Mouse (Mus musculus): Measurements from ENCODE around the gene Fat1. TPM values are rescaled to one million over a fixed set of nuclear protein-coding genes. Genes with fewer than 3 reads are reported as not detected.

The Fat1 gene
- polyA plus RNA-seq (2016; fragmentation: Nextera tagmentation; extraction: Ambion mirVana) = 18.5 and 18.9 TPM in 2 replicates

DNA sequence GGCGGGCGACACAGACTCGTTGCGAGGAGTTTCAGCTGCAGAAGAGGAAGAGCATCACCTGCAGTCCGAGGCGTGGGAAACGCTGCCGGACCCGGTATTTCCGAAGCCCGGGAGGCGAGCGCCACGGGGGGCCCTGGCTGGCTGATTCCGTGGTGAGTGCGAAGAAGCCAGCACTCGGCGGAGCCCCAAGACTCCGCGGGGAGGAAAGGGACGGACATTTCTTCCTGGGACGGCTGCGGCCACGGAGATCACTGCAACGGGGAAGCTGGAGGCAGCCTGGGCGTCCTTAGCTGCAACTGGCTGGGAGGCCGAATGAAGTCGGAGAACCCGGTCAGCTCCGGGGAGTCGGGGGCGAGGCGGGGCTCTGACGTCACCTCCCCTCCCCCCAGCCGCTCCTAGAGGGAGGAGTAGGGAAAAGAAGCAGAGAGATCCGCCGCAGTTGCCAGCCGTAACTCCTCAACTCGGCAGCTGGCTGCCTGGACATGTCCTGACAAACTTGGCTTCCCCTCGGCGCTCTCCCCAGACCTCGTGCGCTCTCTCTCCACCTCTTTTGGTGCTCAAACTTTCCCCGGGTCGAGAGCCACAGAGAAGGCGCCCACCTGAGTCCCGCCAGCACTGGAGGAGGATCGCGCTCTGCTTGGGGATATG is at the start of gene Fat1:
TSS of gene Fat1 (plus strand) at position 598 of the 648 bp plus-strand sequence.
- Histone ChIP-seq H3K27ac (replicated peaks) (peak within 1 kb of the TSS; percentile 84), H3K9me3 (no peaks in the 10 kb centered on the region), H3K27me3 (no peaks in the 10 kb centered on the region), H3K36me3 (no peaks in the 10 kb centered on the region), H3K4me2 (replicated peaks) (peak within 1 kb of the TSS; percentile 87), H3K9ac (replicated peaks) (peak within 1 kb of the TSS; percentile 63), H3K4me3 (peak within 1 kb of the TSS; percentile 64), H3K4me1 (peaks cover 16% of the 10 kb centered on the region)
- ATAC-seq (ENCODE audit: low FRiP score, low read depth) = peak; percentile 53
- under 1% methylated on average over 49 of the region's 49 CpGs for WGBS

DNA sequence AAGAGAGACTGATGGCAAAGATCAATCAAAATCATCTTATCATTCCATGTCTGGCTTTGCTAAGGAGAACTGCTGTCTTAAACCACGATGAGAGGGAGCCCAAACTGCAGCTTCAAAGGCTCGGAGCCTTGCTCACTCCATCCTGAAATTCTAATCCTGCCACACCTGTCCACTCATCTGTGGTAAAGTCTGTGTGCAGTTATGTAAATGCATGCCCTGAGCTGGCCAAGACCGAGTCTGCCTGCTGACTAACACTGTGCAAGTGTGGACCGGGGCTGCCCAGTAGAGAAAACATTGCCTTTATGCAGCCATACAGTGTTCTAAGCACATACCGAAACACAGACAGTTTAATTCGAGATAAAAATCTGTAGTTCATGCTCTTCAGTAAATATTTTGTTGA is 40.6 kb upstream of the Fat1 start:
- H3K36me3 ChIP-seq = no peaks in the 10 kb centered on the region
- H3K27me3 ChIP-seq = no peaks in the 10 kb centered on the region
- WGBS = 86% methylated on average over 6 of the region's 6 CpGs
- H3K4me3 ChIP-seq = no peak overlapping the region
- H3K27ac ChIP-seq (replicated peaks) = no peak overlapping the region
- no peaks in the 10 kb centered on the region for H3K9me3 ChIP-seq
- H3K4me1 ChIP-seq = peaks cover 3% of the 10 kb centered on the region; the same call in 1 of the 2 replicates
- no peak overlapping the region for H3K4me2 ChIP-seq (replicated peaks)
- ATAC-seq (ENCODE audit: low FRiP score, low read depth) = no peak
- no peak overlapping the region for H3K9ac ChIP-seq (replicated peaks)

DNA sequence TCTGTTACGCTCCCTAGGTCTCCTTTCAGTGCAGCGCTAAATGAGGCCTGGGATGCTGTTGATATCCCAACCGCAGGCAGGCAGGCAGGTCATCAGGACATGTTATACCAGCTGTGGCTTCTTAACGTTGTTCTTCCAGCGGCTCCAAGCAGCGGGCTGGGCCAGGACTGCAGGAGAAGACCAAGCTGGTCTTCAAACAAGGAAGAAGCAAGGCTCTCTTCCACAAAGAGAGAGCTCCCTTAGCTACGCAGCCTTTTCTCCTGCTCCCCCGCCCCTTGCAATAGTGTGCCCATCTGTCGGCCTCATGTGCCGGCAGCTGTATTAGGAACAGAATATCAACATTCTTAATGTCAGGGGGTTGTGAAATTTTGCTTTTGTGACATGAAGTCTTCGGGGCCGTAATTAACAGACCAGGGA is 35.7 kb upstream of the Fat1 start:
- Histone ChIP-seq H3K9ac (replicated peaks) (no peak overlapping the region), H3K36me3 (no peaks in the 10 kb centered on the region)

DNA sequence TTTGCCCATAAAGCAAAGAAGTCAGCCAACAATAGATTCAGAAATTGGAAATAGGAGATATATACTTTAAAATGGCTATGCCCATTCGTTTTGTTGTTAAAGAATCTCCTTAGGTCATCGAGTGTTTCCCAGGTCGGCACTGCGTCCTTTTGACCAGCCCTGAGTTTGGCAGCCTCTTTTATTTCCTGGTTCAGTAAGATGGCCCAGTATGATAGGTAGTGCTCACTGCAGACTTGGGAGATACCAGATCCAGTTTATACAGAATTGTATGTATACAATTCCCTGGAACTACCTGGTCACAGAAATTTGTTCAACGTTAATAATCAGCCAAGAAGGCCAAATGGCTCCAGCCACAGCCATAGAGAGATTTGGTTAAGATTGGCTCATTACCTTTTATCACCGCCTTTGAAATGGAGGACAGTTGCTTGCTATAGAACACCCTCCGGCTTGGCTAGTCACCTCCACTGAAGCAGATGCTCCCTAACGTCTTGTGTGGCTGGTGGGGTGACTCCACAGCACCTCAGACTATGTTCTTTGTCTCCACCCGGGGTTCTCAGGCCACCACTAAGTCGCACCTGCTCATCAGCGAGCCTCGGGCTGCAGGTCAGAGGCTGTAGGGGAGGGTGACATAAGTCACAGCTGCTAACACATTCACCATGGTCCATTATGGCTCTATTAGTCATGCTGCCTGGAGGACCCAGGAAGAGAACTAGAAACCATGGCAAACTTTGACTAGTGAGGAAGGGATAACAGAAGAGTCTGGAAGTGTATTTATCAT is 23.9 kb upstream of the Fat1 start:
- Histone ChIP-seq H3K9ac (replicated peaks) (no peak overlapping the region), H3K4me2 (replicated peaks) (no peak overlapping the region), H3K36me3 (no peaks in the 10 kb centered on the region), H3K4me3 (no peak overlapping the region), H3K27ac (replicated peaks) (no peak overlapping the region), H3K4me1 (no peaks in the 10 kb centered on the region), H3K9me3 (no peaks in the 10 kb centered on the region), H3K27me3 (no peaks in the 10 kb centered on the region)
- WGBS = 83% methylated on average over 12 of the region's 12 CpGs
- ATAC-seq (ENCODE audit: low FRiP score, low read depth) = no peak

More for the DNA sequence above, 35.7 kb upstream of the Fat1 start:
- H3K27me3 ChIP-seq = no peaks in the 10 kb centered on the region
- H3K4me3 ChIP-seq = no peak overlapping the region
- peak; percentile 69 for ATAC-seq (ENCODE audit: low FRiP score, low read depth)
- H3K9me3 ChIP-seq = no peaks in the 10 kb centered on the region
- H3K4me2 ChIP-seq (replicated peaks) = no peak overlapping the region
- 0 out of 2 replicates have a peak overlapping the region, but pooled peaks have one; percentile 15 for H3K27ac ChIP-seq (replicated peaks)
- H3K4me1 ChIP-seq = peaks cover 6% of the 10 kb centered on the region; the same call in 1 of the 2 replicates
- WGBS = 63% methylated on average over 12 of the region's 12 CpGs

DNA sequence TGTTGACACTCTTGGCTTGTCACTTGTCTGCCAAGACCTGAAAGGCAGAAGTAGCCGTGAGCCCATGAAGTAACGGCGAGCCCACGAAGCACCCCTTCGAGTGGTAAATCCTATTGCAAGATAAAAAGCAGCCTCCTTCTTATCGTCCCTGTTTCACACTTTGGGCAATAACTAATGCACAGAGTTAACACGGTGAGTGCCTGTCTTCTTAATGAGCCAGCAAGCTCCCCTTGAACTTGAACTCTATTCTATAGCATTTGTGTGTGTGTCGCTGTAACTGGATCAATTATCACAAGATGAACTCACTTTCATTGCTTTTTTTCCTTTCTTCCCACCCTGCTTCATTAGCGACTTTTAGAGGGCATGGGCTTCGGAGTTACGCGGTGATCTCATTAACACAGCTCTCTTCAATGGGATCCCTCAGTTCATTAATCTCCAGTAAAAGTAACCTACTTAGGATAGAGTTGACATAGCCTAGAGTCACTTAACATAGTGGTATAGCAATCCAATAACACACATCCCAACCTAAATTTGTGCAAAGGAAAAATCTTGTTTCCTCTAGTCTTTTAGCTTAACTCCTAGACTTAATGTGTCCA is 15.7 kb upstream of the Fat1 start:
- no peaks in the 10 kb centered on the region for H3K9me3 ChIP-seq
- H3K27ac ChIP-seq (replicated peaks) = no peak overlapping the region
- H3K4me1 ChIP-seq = no peaks in the 10 kb centered on the region
- WGBS = 89% methylated on average over 12 of the region's 12 CpGs
- H3K27me3 ChIP-seq = no peaks in the 10 kb centered on the region
- ATAC-seq (ENCODE audit: low FRiP score, low read depth) = no peak
- H3K4me2 ChIP-seq (replicated peaks) = no peak overlapping the region
- H3K9ac ChIP-seq (replicated peaks) = no peak overlapping the region
- no peaks in the 10 kb centered on the region for H3K36me3 ChIP-seq
- no peak overlapping the region for H3K4me3 ChIP-seq

DNA sequence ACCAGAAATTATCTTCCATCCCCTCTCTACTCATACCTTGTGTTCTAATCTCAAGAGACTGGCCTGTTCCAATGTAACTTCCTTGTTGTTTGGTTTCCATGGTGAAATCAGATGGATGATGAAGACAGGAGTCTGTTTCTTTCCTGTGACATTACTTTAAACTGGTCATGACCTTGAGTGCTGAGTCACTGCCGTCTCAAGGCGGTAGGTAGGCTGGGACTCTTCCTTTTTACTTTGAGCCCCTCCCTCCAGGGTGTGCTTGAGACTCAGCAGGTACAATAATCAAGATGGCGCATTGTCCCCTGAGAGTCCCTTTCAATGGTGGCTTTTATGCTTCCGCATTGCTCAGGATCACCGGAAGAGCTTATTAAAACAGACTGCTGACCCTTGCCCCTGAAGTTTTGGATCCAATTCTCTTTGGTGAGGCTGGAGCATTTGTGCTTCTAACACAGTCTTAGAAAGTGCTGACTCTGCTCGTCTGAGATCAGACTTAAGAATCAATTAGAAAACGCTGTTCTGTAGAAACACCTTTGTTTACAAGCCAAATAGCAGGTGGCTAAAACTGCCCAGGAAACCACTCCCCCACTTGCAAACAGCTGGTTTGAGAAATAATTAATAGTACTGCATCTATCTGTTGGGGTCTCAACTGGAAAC is 14.7 kb upstream of the Fat1 start:
- ATAC-seq (ENCODE audit: low FRiP score, low read depth) = no peak
- no peak overlapping the region for H3K27ac ChIP-seq (replicated peaks)
- 71% methylated on average over 7 of the region's 7 CpGs for WGBS

DNA sequence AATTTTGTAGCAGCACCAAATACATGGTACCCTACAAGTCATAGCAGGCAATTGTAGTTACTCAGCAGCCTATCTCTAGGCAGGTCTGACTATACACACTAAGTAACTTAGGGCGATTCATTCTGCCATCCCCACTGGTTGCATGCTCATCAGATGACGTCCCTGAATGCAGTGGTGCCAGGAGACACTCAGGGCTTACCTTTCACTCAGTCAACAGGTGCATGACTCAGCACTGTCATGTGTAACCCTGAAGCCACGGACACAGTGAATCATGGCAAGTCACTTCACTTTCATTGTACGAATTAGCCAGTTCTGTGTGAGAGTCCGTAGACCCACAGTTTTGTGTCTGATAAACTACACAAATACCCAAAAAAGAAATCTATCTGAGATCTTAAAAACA is 10.3 kb upstream of the Fat1 start:
- Histone ChIP-seq H3K4me1 (no peaks in the 10 kb centered on the region), H3K9ac (replicated peaks) (no peak overlapping the region), H3K4me2 (replicated peaks) (no peak overlapping the region), H3K9me3 (no peaks in the 10 kb centered on the region), H3K4me3 (no peak overlapping the region), H3K27ac (replicated peaks) (no peak overlapping the region), H3K27me3 (no peaks in the 10 kb centered on the region), H3K36me3 (no peaks in the 10 kb centered on the region)
- WGBS = 88% methylated on average over 5 of the region's 5 CpGs
- no peak for ATAC-seq (ENCODE audit: low FRiP score, low read depth)

More for the DNA sequence above, 14.7 kb upstream of the Fat1 start:
- Histone ChIP-seq H3K4me3 (no peak overlapping the region), H3K9ac (replicated peaks) (no peak overlapping the region), H3K4me2 (replicated peaks) (no peak overlapping the region), H3K27me3 (no peaks in the 10 kb centered on the region), H3K4me1 (no peaks in the 10 kb centered on the region), H3K9me3 (no peaks in the 10 kb centered on the region), H3K36me3 (no peaks in the 10 kb centered on the region)

DNA sequence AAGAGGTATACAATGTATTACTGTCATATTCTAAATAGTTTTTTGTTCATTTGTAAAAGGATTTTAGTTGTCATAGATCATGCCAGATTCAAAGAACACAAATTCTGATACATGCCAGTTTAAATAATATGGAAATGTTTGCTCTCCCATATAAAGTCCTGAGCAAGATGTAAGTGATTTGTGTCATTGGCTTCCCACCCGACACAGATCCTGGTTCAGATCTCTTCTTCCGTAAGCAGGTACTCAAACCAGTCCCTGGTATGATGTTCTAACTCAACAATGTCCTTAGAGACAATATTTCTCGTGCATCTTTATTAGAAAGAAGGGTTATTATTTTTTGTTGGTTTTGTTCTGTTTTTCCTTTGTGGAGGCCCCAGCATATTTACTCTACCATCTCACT is 5.2 kb upstream of the Fat1 start:
- Histone ChIP-seq H3K27ac (replicated peaks) (no peak overlapping the region), H3K27me3 (no peaks in the 10 kb centered on the region), H3K36me3 (no peaks in the 10 kb centered on the region), H3K9ac (replicated peaks) (no peak overlapping the region), H3K9me3 (no peaks in the 10 kb centered on the region), H3K4me3 (no peak overlapping the region), H3K4me1 (peaks cover 10% of the 10 kb centered on the region), H3K4me2 (replicated peaks) (no peak overlapping the region)
- WGBS = 96% methylated on average over 3 of the region's 3 CpGs
- no peak for ATAC-seq (ENCODE audit: low FRiP score, low read depth)

DNA sequence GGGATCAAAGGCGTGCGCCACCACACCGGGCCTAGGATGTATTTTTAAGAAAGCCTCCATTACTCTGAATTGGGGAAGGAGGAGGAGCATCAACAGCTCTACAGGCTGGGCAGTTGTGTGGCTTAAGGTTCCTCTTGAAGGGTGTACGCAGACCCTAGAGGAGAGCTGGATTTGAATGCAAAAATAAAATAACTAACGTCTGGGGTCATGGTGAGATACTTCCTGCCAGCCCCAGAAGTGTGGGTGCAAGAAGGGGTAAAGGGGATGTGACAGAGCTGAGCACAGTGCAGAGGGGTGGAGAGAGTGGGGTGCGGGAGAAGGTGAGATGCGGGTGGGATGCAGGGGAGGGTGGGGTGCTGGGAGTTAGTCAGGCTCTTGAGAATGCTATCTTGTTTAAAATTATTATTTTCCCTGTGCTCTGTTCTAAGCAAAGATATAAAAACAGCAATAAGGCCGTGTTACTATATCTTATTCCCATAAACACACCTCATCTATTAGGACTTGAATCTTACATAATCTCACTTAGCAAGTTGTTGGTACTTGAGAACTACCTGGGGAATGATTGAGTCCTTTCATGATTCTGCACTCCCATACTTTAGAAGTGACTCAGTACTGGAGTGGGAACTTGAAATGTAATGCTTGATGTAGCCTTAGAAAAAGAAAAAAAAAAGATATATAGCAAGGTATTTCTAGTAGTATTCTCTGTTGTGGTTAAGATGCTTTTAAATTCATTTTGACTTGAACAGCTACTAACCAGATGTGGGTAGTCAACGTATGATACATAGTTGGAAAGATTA is 2.5 kb upstream of the Fat1 start:
- no peak overlapping the region for H3K9ac ChIP-seq (replicated peaks)
- no peak overlapping the region for H3K27ac ChIP-seq (replicated peaks)
- 97% methylated on average over 9 of the region's 9 CpGs for WGBS
- no peak overlapping the region for H3K4me3 ChIP-seq
- H3K4me2 ChIP-seq (replicated peaks) = no peak overlapping the region
- no peak for ATAC-seq (ENCODE audit: low FRiP score, low read depth)
- no peaks in the 10 kb centered on the region for H3K36me3 ChIP-seq
- peaks cover 10% of the 10 kb centered on the region for H3K4me1 ChIP-seq
- no peaks in the 10 kb centered on the region for H3K9me3 ChIP-seq
- H3K27me3 ChIP-seq = no peaks in the 10 kb centered on the region

DNA sequence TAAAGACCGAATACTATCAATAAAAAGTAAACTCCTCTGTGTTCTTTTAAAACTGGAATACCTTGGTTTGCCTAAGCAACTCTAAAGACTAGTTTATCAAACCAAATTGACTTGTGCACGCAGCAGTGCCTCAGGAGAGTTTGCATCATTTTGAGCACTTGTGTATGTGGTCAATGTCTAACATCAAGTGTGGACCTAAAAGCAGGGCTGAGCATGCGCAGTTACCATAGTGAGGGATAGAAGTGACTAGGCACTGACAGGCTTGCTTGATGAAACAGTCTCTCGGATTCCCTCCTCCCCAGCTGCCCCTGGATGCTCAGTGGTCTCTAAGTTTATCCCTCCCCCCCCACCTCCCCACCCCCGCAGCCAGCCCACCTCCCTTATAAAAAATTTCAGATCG is 1.8 kb upstream of the Fat1 start:
- H3K4me2 ChIP-seq (replicated peaks) = peak overlapping the region; percentile 87
- no peaks in the 10 kb centered on the region for H3K9me3 ChIP-seq
- WGBS = 43% methylated on average over 6 of the region's 6 CpGs
- H3K4me3 ChIP-seq = peak overlapping the region; percentile 64
- ATAC-seq (ENCODE audit: low FRiP score, low read depth) = no peak
- no peaks in the 10 kb centered on the region for H3K36me3 ChIP-seq
- 0 out of 2 replicates have a peak overlapping the region, but pooled peaks have one; percentile 4 for H3K9ac ChIP-seq (replicated peaks)
- no peak overlapping the region for H3K27ac ChIP-seq (replicated peaks)
- H3K4me1 ChIP-seq = peaks cover 10% of the 10 kb centered on the region
- no peaks in the 10 kb centered on the region for H3K27me3 ChIP-seq

DNA sequence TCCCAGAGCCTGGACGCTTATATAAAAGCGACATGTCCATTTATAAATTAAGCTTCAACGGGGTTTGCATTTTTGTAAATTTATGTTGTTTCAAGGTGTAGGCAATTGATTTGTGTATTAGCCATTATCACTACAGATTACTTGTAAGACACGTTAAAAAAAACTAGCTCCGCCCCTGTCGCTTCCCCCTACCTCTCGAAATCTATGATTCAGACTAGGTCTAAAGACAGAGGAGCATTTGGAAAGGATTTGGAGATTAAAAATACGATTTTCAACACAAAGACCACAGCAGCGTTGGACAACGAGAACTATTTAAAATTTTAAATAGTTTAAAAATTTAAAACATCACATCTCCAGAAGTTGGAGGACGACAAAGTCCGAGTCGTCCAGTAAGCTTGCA is 831 bp upstream of the Fat1 start:
- Histone ChIP-seq H3K9ac (replicated peaks) (peak overlapping the region; percentile 63), H3K4me1 (peaks cover 10% of the 10 kb centered on the region), H3K36me3 (no peaks in the 10 kb centered on the region), H3K4me3 (peak overlapping the region; percentile 64), H3K9me3 (no peaks in the 10 kb centered on the region), H3K4me2 (replicated peaks) (peak overlapping the region; percentile 87), H3K27me3 (no peaks in the 10 kb centered on the region), H3K27ac (replicated peaks) (peak overlapping the region; percentile 84)
- ATAC-seq (ENCODE audit: low FRiP score, low read depth) = no peak
- WGBS = 3% methylated on average over 13 of the region's 13 CpGs
